Mouse (Mus musculus) forebrain, embryonic 15.5 days (tissue): ENCODE data around the gene Stk24. TPM values are rescaled to one million over a fixed set of nuclear protein-coding genes. Genes with fewer than 3 reads are reported as not detected.

ENCODE experiments used
- ATAC-seq: fragments of 200-750 bp; cut with Nextera tagmentation; replicated peaks from 2 replicates; pipeline ENCODE4 v1.8.0; 2017; ENCODE audit warnings: mild to moderate bottlenecking, moderate TSS enrichment, moderate library complexity
- H3K27ac ChIP-seq: fragments of 300-500 bp; sonication (generic); replicated peaks from 2 replicates; pipeline ENCODE4 v1.5.1; 2015; ENCODE audit warnings: mild to moderate bottlenecking, inconsistent platforms
- H3K27me3 ChIP-seq: fragments of 300-500 bp; sonication (generic); 2 replicates; pipeline ENCODE4 v1.6.1; 2015; ENCODE audit warnings: inconsistent platforms
- H3K36me3 ChIP-seq: fragments of 300-500 bp; sonication (generic); 2 replicates; pipeline ENCODE4 v1.6.1; 2015; ENCODE audit warnings: mild to moderate bottlenecking, inconsistent platforms
- H3K4me1 ChIP-seq: fragments of 300-500 bp; sonication (generic); 2 replicates; pipeline ENCODE4 v1.6.1; 2015; ENCODE audit warnings: inconsistent platforms
- H3K4me2 ChIP-seq: fragments of 300-500 bp; sonication (generic); replicated peaks from 2 replicates; pipeline ENCODE4 v1.6.1; 2015; ENCODE audit warnings: mild to moderate bottlenecking, inconsistent platforms
- H3K4me3 ChIP-seq: fragments of 300-500 bp; sonication (generic); 2 replicates; pipeline ENCODE4 v1.5.1; 2015; ENCODE audit warnings: mild to moderate bottlenecking, inconsistent platforms
- H3K9ac ChIP-seq: fragments of 300-500 bp; sonication (generic); replicated peaks from 2 replicates; pipeline ENCODE4 v1.6.1; 2015; ENCODE audit warnings: mild to moderate bottlenecking, inconsistent platforms
- H3K9me3 ChIP-seq: fragments of 300-500 bp; sonication (generic); 2 replicates; pipeline ENCODE4 v1.6.1; 2016; ENCODE audit warnings: inconsistent platforms
- WGBS: fragments of 180-500 bp; shearing (Covaris S2); methylation state at CpG from one replicate; pipeline ENCODE4 v1.1.7; 2015; ENCODE audit warnings: mixed read lengths; 5-methylcytosine and 5-hydroxymethylcytosine counted together
- polyA plus RNA-seq: library from polyadenylated mRNA; unstranded; fragments of >200 nt; fragmentation: Nextera tagmentation; extraction: Ambion mirVana; gene quantifications from 2 replicates; pipeline ENCODE4 v1.2.1, GENCODE M21; 2015

Stk24 gene
- polyA plus RNA-seq, 1 experiment from 2014 or later: 24.4 TPM

- Histone ChIP-seq H3K27ac (no peak overlapping the region), H3K27me3 (no peaks in the 10 kb centered on the region), H3K9ac (no peak overlapping the region), H3K36me3 (no peaks in the 10 kb centered on the region), H3K4me1 (no peaks in the 10 kb centered on the region), H3K9me3 (no peaks in the 10 kb centered on the region), H3K4me3 (no peak overlapping the region), H3K4me2 (no peak overlapping the region)
- WGBS: 57% methylated on average over 3 of the region's 3 CpGs
- no peak for ATAC-seq
These were observed 20.8 kb downstream of the Stk24 start for GRCm38 (mm10) chr14:121359015-121359414.

GRCm38 (mm10) chr14:121358327-121358726 lies 21.5 kb downstream of the Stk24 start:
- Histone ChIP-seq H3K36me3 (no peaks in the 10 kb centered on the region), H3K27me3 (no peaks in the 10 kb centered on the region), H3K9ac (no peak overlapping the region), H3K4me1 (no peaks in the 10 kb centered on the region), H3K4me2 (no peak overlapping the region), H3K27ac (no peak overlapping the region), H3K4me3 (no peak overlapping the region), H3K9me3 (no peaks in the 10 kb centered on the region)
- 80% methylated on average over 1 of the region's 1 CpGs for WGBS
- no peak for ATAC-seq

DNA sequence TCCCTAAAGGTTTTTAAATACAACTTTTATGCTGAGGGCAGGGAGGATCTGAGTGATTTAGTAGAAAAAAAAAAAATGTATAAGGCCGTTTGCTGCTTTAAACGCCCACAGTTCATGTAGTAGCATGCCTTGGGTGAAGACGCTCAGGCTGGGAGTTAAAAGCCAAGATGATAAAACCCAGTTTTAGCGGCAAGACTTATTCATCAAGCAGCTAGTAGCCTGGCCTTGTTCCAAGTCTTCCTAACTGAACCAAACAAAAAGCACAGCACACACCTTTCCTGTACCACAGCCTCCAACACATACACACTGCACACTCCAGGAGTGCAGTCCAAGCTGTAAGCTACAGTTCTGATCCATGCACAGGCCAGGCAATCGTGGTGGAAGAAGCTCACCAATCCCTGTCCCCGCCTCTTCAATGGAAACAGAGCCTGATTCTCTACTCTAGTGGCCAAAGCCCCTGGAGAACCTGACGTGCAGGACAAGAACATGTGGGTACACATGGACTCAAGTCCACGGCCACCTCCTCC lies 23.4 kb downstream of the Stk24 start:
- H3K27me3 ChIP-seq: no peaks in the 10 kb centered on the region
- no peaks in the 10 kb centered on the region for H3K36me3 ChIP-seq
- H3K9ac ChIP-seq: no peak overlapping the region
- H3K4me2 ChIP-seq: no peak overlapping the region
- H3K4me1 ChIP-seq: no peaks in the 10 kb centered on the region
- WGBS: 77% methylated on average over 8 of the region's 8 CpGs
- no peaks in the 10 kb centered on the region for H3K9me3 ChIP-seq
- no peak for ATAC-seq
- H3K4me3 ChIP-seq: no peak overlapping the region
- no peak overlapping the region for H3K27ac ChIP-seq

DNA sequence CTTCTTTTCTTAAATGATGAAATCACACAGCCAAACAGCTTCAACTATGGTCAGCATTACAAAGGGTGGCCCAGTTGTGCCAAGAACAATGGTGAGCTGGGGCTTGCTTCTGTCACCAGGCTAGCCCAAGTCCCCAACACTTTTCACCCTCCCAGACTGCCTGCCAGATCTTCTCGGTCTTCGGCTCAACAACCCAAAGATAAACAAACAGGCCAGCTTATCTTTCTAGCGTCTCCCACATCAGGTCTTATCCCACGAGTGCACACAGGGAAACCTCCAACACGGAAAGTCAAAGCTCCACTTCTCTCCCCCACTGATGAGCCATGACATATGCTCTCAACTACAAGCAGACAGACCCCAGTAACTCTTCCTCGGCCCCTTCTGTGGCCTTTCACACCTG lies 24.1 kb downstream of the Stk24 start:
- Histone ChIP-seq H3K27me3 (no peaks in the 10 kb centered on the region), H3K4me3 (no peak overlapping the region), H3K4me2 (no peak overlapping the region), H3K4me1 (no peaks in the 10 kb centered on the region), H3K9ac (no peak overlapping the region), H3K27ac (no peak overlapping the region), H3K9me3 (no peaks in the 10 kb centered on the region), H3K36me3 (no peaks in the 10 kb centered on the region)
- no peak for ATAC-seq
- WGBS: 84% methylated on average over 6 of the region's 6 CpGs

GRCm38 (mm10) chr14:121353648-121354377 lies 26.0 kb downstream of the Stk24 start:
- no peaks in the 10 kb centered on the region for H3K36me3 ChIP-seq
- no peak overlapping the region for H3K27ac ChIP-seq
- ATAC-seq: no peak
- WGBS: 90% methylated on average over 10 of the region's 10 CpGs
- H3K9ac ChIP-seq: no peak overlapping the region
- no peak overlapping the region for H3K4me3 ChIP-seq
- peaks cover 5% of the 10 kb centered on the region; the same call in 1 of the 2 replicates for H3K4me1 ChIP-seq
- H3K27me3 ChIP-seq: no peaks in the 10 kb centered on the region
- H3K4me2 ChIP-seq: no peak overlapping the region
- H3K9me3 ChIP-seq: no peaks in the 10 kb centered on the region

DNA sequence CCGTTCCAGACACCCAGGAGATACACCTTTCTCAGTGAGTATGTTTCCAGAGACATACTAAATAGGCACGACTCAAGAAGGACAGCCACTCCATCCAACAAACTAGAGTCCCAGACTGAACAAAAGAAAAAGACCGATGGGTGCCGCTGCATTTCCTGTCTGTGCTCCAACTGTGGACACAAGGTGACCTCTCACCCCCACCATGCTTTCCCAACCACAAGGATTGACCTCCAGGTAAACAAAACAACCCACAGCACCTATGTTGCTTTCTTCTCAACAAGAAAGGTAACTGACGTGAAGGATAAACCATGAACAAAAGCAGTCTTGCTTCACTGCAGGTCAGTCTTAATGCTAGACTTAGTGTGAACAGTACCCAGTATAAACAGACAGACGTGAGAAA lies 27.1 kb downstream of the Stk24 start:
- Histone ChIP-seq H3K27me3 (no peaks in the 10 kb centered on the region), H3K9ac (no peak overlapping the region), H3K4me3 (no peak overlapping the region), H3K4me2 (no peak overlapping the region), H3K27ac (no peak overlapping the region), H3K9me3 (no peaks in the 10 kb centered on the region), H3K36me3 (no peaks in the 10 kb centered on the region), H3K4me1 (peaks cover 12% of the 10 kb centered on the region; the same call in 1 of the 2 replicates)
- no peak for ATAC-seq
- WGBS: 95% methylated on average over 6 of the region's 6 CpGs

DNA sequence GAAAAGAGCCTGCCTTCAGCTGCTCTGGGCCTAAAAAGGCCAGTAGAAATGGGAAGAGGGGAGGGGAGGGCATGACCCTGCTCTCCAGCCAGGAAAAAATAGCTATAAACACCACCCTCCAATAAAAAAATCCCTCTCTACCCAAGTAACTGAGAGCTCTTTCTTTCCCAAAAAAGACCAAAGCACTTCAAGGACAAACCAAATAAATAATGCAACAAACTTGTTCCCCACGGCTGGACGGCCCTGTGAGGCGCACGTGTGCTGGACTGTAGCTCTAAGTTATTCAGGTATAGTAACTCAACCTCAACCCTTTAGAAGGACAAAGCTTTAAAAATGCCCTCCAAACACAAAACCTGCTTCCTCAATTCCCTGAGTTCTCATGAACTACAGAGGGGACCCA lies 28.1 kb downstream of the Stk24 start:
- no peaks in the 10 kb centered on the region for H3K9me3 ChIP-seq
- WGBS: 78% methylated on average over 4 of the region's 4 CpGs
- H3K4me2 ChIP-seq: no peak overlapping the region
- no peak overlapping the region for H3K9ac ChIP-seq
- no peaks in the 10 kb centered on the region for H3K36me3 ChIP-seq
- no peak overlapping the region for H3K27ac ChIP-seq
- H3K4me3 ChIP-seq: no peak overlapping the region
- peaks cover 12% of the 10 kb centered on the region; the same call in 1 of the 2 replicates for H3K4me1 ChIP-seq
- H3K27me3 ChIP-seq: no peaks in the 10 kb centered on the region
- ATAC-seq: no peak

- Histone ChIP-seq H3K9me3 (no peaks in the 10 kb centered on the region), H3K4me1 (peaks cover 12% of the 10 kb centered on the region; the same call in 1 of the 2 replicates), H3K27ac (no peak overlapping the region), H3K4me2 (no peak overlapping the region), H3K27me3 (no peaks in the 10 kb centered on the region), H3K9ac (no peak overlapping the region), H3K4me3 (no peak overlapping the region), H3K36me3 (no peaks in the 10 kb centered on the region)
- ATAC-seq: no peak
- WGBS: 79% methylated on average over 8 of the region's 8 CpGs
These were observed 29.8 kb downstream of the Stk24 start for GRCm38 (mm10) chr14:121350011-121350410.

DNA sequence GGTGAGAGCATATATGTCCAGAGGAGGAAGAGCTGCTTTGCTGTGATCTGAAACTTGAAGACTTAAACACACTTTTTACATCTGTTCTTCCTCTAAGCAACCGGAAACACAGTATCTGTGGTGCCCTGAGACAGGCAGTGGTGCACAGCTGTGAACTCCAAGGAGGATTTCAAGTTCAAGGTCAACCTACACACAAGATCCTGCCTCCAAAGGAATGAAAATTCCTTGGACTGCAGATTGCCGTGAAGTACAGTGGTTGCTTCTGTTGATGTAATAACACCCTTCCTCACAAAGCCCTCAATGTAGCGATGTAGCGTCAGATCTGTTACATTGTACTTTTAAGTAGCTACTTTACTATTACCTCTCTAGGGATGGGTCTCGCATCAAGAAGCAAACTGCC lies 30.5 kb downstream of the Stk24 start:
- H3K9me3 ChIP-seq: no peaks in the 10 kb centered on the region
- H3K27ac ChIP-seq: no peak overlapping the region
- H3K36me3 ChIP-seq: no peaks in the 10 kb centered on the region
- peaks cover 12% of the 10 kb centered on the region; the same call in 1 of the 2 replicates for H3K4me1 ChIP-seq
- H3K4me3 ChIP-seq: no peak overlapping the region
- no peak overlapping the region for H3K9ac ChIP-seq
- 89% methylated on average over 5 of the region's 5 CpGs for WGBS
- no peaks in the 10 kb centered on the region for H3K27me3 ChIP-seq
- no peak overlapping the region for H3K4me2 ChIP-seq
- no peak for ATAC-seq

GRCm38 (mm10) chr14:121348256-121348655 lies 31.6 kb downstream of the Stk24 start:
- no peak overlapping the region for H3K4me3 ChIP-seq
- peak; percentile 39; the same call in 1 of the 2 replicates for ATAC-seq
- H3K27me3 ChIP-seq: no peaks in the 10 kb centered on the region
- no peak overlapping the region for H3K9ac ChIP-seq
- 57% methylated on average over 8 of the region's 8 CpGs for WGBS
- peaks cover 12% of the 10 kb centered on the region; the same call in 1 of the 2 replicates for H3K4me1 ChIP-seq
- H3K4me2 ChIP-seq: no peak overlapping the region
- H3K27ac ChIP-seq: no peak overlapping the region
- H3K9me3 ChIP-seq: no peaks in the 10 kb centered on the region
- no peaks in the 10 kb centered on the region for H3K36me3 ChIP-seq

DNA sequence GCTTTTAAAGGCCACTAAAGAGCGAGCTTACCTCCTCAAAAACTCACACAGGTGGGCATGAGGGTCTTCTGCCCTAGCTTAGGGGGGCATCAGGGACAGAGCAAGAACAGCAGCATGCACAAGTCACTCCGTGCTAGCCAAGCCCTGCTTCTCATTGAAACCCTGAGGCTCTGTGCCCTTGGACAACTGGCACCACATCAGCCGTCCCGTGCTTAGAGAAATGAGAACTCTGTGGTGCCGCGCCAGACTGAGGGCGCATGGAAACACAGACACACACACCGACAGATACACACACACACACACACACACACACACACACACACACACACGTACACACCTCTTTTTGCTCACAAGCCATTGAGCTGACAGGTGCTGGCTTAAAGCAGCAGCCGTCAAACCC lies 32.7 kb downstream of the Stk24 start:
- Histone ChIP-seq H3K4me1 (peaks cover 12% of the 10 kb centered on the region; the same call in 1 of the 2 replicates), H3K36me3 (no peaks in the 10 kb centered on the region), H3K9ac (no peak overlapping the region), H3K9me3 (no peaks in the 10 kb centered on the region), H3K27me3 (no peaks in the 10 kb centered on the region), H3K27ac (no peak overlapping the region), H3K4me3 (no peak overlapping the region), H3K4me2 (no peak overlapping the region)
- 92% methylated on average over 10 of the region's 10 CpGs for WGBS
- no peak for ATAC-seq

- no peak overlapping the region for H3K27ac ChIP-seq
- no peak for ATAC-seq
- 73% methylated on average over 4 of the region's 4 CpGs for WGBS
- H3K4me2 ChIP-seq: no peak overlapping the region
- no peaks in the 10 kb centered on the region for H3K27me3 ChIP-seq
- H3K9ac ChIP-seq: no peak overlapping the region
- H3K4me3 ChIP-seq: no peak overlapping the region
- H3K36me3 ChIP-seq: no peaks in the 10 kb centered on the region
- H3K4me1 ChIP-seq: peaks cover 12% of the 10 kb centered on the region; the same call in 1 of the 2 replicates
- H3K9me3 ChIP-seq: no peaks in the 10 kb centered on the region
These were observed 33.2 kb downstream of the Stk24 start for GRCm38 (mm10) chr14:121346654-121347053.
